Mouse (Mus musculus) brain, adult 2 months (tissue): Measurements from ENCODE around the gene Vmn1r58.
"Not testable (repeated sequence)": the region's sequence is repeated elsewhere in the genome, so short reads cannot be mapped to it uniquely, and the experiment has no call there.

Experiments
- DNase-seq: peaks from one replicate; pipeline ENCODE4 v3.0.0; 2011; ENCODE audit warnings: low read depth, low spot score

Vmn1r58 gene

GRCm38 (mm10) chr7:5413296-5413695 lies at the start of gene Vmn1r58:
Vmn1r58 (minus strand) TSS chr7:5413396.
- not testable (repeated sequence) for DNase-seq

DNA sequence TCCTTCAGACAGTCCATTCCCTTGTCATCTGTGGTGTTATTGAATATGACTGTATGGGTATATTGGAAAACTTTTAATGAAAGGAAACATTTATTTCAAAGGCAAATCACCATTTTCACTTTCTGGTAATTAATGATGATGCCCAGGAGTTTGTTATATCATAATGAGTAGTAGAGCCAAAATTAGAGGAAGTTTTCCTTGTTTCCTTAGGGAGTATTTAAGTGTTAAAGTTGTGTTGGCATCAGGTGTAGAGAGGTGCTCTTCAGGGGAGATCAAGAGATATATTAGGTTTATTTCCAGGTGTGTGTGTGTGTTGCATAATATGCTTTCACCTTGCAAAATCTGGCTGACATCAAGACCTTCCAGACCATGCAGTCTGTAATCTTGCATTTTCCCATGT lies 43.5 kb upstream of the Vmn1r58 start, which contains the start of gene Vmn1r59:
Gene Vmn1r59, minus strand, starts transcription at position 101 of the 400 bp plus-strand sequence.
- DNase-seq, result no peak

DNA sequence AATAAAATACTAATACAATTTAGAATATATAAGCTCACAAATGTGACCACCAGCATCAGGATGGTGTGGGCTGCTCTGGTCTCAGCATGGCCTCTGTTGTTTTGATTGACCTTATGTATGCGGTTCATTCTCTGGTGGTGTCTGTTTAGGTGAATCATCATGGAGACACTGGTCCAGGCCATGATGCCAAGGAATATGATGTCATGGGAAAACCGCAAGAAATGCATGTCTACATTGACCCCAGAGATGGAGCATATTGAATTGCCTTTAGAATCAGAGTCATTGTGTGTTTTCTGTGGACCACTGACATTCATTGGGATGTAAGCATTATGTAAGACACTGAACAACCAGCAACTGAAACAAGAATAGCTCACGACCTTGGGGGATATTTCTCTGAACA lies 40.8 kb upstream of the Vmn1r58 start:
- DNase-seq, result not testable (repeated sequence)

DNA sequence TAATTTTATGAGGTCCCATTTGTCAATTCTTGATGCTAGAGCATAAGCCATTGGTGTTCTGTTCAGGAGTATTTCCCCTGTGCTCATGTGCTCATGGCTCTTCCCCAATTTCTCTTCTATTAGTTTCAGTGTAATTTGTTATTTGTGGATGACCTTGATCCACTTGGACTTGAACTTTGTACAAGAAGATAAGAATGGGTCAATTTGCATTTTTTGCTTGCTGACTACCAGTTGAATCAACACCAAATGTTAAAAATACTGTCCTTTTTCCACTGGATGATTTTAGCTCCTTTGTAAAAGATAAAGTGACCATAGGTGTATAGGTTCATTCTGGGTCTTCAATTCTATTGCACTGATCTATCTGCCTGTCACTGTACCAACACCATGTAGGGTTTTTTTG lies 35.4 kb upstream of the Vmn1r58 start:
- DNase-seq, result no peak

DNA sequence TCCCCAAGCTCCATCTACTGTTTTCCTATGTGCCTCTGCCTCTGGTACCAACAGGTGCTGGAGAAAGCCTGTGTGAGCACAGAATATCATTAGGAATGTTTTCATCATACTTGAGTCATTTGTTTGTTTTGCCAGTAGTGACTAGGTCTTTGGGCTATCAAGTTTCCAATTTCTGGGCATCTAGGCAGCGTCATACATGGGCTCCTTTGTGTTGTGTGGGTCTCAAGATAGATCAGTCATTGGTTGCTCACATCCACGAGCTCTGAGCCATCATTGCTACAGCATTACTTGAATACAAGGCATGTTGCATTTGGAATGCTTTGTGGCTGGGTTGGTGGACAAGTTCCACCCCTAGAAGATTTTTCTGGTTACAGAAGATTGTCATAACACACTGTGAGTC lies 7.0 kb downstream of the Vmn1r58 start:
- no peak for DNase-seq

DNA sequence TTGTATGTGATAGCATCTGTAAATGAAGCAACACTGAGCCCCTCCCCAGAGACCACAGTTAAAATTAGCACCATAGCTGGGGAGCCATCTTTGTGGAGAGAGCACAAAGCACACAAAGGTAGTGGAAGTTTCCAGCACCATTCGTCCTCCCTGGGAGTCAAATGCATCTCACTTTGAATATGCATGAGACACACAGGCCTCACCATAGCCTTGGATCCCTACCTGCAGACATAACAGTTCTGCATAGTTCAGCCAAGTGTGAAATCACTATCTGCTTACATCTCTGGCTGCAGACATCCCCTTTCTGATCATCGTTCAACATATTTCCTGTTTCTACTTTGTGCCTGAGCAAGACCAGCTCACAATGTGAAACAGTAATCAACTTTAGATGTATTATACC lies 46.5 kb downstream of the Vmn1r58 start:
- DNase-seq, result no peak

GRCm38 (mm10) chr7:5363599-5363998 lies 49.6 kb downstream of the Vmn1r58 start:
- DNase-seq, result no peak
